Mouse (Mus musculus) lung, postnatal 0 days (tissue): ENCODE results near the gene Gm47791.

Source experiments
- CTCF ChIP-seq: IDR thresholded peaks from 2 replicates; pipeline ENCODE4 v1.5.1; 2016; ENCODE audit warnings: antibody characterized with exemption, mild to moderate bottlenecking
- EP300 ChIP-seq: IDR thresholded peaks from 2 replicates; pipeline ENCODE4 v1.6.1; 2016; ENCODE audit warnings: antibody characterized with exemption, mild to moderate bottlenecking, control low read depth

DNA sequence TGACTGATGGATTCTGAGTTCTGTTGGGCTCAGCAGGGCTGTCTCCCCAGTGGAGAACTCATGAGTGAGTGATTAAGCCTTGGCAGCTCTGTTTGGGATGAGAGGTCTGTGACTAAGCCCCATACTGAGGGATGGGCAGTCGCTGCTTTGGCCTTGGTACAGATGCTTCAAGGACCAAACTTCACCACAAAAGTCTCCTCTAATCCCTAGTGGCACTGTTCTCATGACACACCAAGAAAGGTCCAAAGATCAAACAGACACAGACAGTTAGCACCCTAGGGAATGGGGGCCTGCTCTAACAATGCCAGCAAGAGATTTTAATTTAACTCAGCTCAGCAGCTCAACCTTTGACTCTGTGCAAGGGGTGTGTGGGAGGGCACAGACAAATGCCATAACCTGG, 40.7 kb upstream of the Gm47791 start:
- no peak for TF ChIP-seq CTCF
- TF ChIP-seq EP300 = no peak
